Mouse (Mus musculus) brain, adult 2 months (tissue): ENCODE results near the gene Shd.
"Not testable (repeated sequence)": the region's sequence is repeated elsewhere in the genome, so short reads cannot be mapped to it uniquely, and the experiment has no call there.

Experiments used
- DNase-seq: peaks from one replicate; pipeline ENCODE4 v3.0.0; 2011; ENCODE audit warnings: low read depth, low spot score

Shd gene

DNA sequence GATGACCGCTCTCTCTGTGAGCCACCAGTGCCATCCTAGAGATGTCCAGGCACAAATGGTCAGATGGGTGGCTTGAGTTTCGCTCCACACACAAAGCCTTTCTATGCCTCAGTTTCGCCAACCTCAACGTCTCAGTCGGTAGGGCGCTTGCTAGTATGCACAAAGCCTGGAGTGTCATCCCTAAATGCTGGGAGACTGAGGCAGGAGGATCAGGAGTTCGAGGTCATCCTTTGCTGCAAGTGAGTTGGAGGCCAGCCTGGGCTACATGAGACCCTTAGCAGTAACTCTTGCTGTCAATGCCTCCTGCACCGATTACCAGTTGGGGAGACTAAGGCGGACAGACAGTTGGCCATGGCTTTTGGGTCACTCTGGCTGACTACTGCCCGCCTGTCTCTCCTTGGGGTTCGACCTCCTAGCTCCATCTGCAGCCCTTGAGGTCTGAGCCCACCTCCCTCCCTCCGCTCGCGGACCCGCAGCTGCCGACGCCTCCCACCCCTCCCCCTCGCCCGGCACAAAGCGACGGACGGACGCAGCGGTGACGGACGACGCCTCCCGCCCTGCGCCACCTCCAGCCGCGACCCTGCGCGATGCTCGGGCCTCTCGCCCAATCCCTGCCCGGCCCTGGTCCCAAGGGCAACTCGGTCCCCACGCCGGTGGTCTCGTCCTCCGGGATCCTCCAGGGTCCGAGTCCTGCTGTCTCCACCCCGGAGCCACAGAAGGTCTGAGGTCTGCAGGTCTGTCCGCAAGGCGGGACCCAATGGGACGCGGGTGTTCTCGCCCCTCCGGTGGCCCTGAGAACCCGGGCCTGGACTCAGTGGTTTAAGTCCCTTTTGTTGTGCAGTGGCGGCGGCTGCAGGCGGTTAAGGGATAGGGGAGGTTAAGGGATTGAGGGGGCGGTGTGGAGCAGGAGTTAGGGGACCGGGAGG is at the start of gene Shd:
TSS of gene Shd (plus strand) at position 502 of the 926 bp plus-strand sequence.
- peak; percentile 61 for DNase-seq

- peak; percentile 93 for DNase-seq
Measured at GRCm38 (mm10) chr17:55931553-55932502, 38.4 kb upstream of the Shd start.

GRCm38 (mm10) chr17:55932635-55933034 is 37.6 kb upstream of the Shd start:
- no peak for DNase-seq

- DNase-seq: no peak
Measured at GRCm38 (mm10) chr17:55933191-55933590, 37.1 kb upstream of the Shd start.

GRCm38 (mm10) chr17:55944387-55944865 is 25.8 kb upstream of the Shd start:
- not testable (repeated sequence) for DNase-seq

- DNase-seq: peak; percentile 97
Measured at GRCm38 (mm10) chr17:55944866-55945682, 25.2 kb upstream of the Shd start.

DNA sequence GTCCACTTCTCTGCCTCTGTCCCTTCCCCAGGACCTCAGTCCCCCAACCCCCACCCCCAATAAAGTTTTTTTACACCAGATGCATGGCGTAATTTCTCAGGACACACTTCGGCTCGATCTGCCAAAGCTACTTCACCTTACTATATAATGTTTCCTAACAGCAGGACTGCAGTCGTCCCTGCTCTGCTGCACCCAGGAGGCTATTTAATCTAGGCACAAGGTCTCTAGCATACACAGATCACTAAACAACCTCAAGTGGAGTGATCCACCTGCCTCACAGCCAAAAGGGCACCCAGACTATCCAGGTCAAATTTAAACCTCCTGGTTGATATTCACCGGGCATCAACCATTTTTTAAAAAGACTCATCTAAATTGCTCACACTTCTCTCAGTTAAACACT is 24.6 kb upstream of the Shd start:
- no peak for DNase-seq

DNA sequence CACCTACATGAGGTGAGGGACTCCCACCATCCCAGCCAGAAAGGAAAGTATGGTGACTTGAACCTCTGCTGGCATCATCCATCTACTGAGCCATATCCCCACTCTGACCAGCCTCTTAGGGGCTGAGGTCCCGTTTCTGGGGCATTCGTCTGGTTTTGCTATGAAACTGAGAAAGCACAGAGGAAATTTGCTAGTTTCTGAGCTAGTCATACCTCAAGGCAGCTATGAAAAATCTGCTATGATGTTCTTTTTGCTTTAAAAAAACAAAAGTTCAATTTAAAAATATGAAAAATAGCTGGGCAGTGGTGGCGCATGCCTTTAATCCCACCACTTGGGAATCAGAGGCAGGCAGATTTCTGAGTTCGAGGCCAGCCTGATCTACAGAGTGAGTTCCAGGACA is 21.6 kb upstream of the Shd start:
- no peak for DNase-seq

GRCm38 (mm10) chr17:55949400-55949799 is 20.9 kb upstream of the Shd start, which contains the start of gene Zfp119b:
Gene Zfp119b (minus strand): TSS chr17:55949500.
- DNase-seq: no peak

- DNase-seq: no peak
Measured at GRCm38 (mm10) chr17:55950601-55951000, 19.7 kb upstream of the Shd start.

GRCm38 (mm10) chr17:55952041-55952440 is 18.2 kb upstream of the Shd start:
- DNase-seq: no peak

GRCm38 (mm10) chr17:55952447-55953027 is 17.7 kb upstream of the Shd start, which contains the start of gene Ebi3:
Gene Ebi3 (plus strand): TSS chr17:55952640.
- DNase-seq: no peak

GRCm38 (mm10) chr17:55953751-55954150 is 16.5 kb upstream of the Shd start:
- no peak for DNase-seq

- no peak for DNase-seq
Measured at GRCm38 (mm10) chr17:55954229-55954628, 16.0 kb upstream of the Shd start.

GRCm38 (mm10) chr17:55956129-55956528 is 14.1 kb upstream of the Shd start:
- DNase-seq: peak; percentile 87

DNA sequence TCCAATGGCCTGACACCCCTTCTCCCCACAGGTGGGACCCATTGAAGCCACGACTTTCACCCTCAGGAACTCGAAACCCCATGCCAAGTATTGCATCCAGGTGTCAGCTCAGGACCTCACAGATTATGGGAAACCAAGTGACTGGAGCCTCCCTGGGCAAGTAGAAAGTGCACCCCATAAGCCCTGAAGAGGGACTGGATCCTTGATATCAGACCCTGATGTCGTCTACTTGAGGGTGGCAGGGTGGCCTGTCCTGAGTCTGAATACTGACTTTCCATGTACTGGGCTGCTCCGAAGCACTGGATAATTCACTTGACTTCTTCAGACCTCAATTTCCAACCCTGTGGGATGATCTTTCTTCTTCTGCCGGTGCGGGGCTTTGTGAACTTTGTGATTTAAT is 13.7 kb upstream of the Shd start:
- no peak for DNase-seq

- peak; percentile 87 for DNase-seq
Measured at GRCm38 (mm10) chr17:55957168-55957567, 13.1 kb upstream of the Shd start.

DNA sequence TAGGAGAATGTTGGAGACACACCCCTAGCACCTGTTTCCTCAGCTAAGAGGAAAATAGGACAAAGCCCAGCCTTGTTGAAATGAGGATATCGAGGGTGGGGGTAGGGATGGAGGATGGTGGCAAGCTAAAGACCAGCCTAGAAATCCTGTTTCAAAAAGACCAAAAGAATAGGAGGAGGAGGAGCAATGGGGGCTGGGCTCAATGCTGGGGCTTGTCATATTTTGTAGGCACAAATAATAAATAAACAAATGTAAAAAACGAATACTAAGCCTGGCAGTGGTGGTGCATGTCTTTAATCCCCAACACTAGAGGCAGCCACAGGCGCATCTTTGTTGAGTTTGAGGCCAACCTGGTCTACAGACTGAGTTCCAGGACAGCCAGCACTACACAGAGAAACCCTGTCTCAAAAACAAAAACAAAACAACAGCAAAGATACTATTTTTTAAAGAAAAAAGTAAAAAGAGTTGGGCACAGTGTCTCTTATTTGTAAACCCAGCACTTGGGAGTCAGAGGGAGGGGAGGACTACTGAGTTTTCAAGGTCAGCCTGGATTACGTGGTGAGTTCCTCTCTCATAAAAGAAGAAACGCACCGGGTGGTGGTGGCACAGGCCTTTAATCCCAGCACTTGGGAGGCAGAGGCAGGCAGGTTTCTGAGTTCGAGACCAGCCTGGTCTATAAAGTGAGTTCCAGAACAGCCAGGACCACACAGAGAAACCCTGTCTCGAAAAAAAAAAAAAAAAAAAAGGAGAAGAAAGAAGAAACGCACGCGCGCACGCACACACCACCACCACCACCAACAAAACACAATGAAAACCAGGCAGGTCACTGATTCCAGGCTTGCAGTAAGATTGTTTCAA is 12.3 kb upstream of the Shd start:
- no peak for DNase-seq

- DNase-seq: no peak
Measured at GRCm38 (mm10) chr17:55958584-55958886, 11.7 kb upstream of the Shd start.
